Mouse (Mus musculus) neural tube, embryonic 12.5 days (tissue): Measurements from ENCODE around the gene Epc2. TPM values are rescaled to one million over a fixed set of nuclear protein-coding genes. Genes with fewer than 3 reads are reported as not detected.
A peak's percentile ranks its signal among the peaks of the same experiment; 100 is the strongest.

ENCODE experiments used
- ATAC-seq: fragments of 200-750 bp; cut with Nextera tagmentation; 2 replicates; pipeline ENCODE4 v1.8.0; 2017; ENCODE audit warnings: low read depth, mild to moderate bottlenecking, moderate TSS enrichment, moderate library complexity; ENCODE audit not compliant: low FRiP score
- H3K27ac ChIP-seq: fragments of 300-500 bp; sonication (generic); 2 replicates; pipeline ENCODE4 v1.5.1; 2016
- H3K27me3 ChIP-seq: fragments of 300-500 bp; sonication (generic); replicated peaks from 2 replicates; pipeline ENCODE4 v1.6.1; 2016; ENCODE audit warnings: mild to moderate bottlenecking
- H3K36me3 ChIP-seq: fragments of 300-500 bp; sonication (generic); 2 replicates; pipeline ENCODE4 v1.6.1; 2016; ENCODE audit warnings: mild to moderate bottlenecking
- H3K4me1 ChIP-seq: fragments of 300-500 bp; sonication (generic); 2 replicates; pipeline ENCODE4 v1.6.1; 2016
- H3K4me2 ChIP-seq: fragments of 300-500 bp; sonication (generic); replicated peaks from 2 replicates; pipeline ENCODE4 v1.6.1; 2016; ENCODE audit warnings: mild to moderate bottlenecking
- H3K4me3 ChIP-seq: fragments of 300-500 bp; sonication (generic); 2 replicates; pipeline ENCODE4 v1.5.1; 2016
- H3K9ac ChIP-seq: fragments of 300-500 bp; sonication (generic); 2 replicates; pipeline ENCODE4 v1.6.1; 2016; ENCODE audit warnings: mild to moderate bottlenecking
- H3K9me3 ChIP-seq: fragments of 300-500 bp; sonication (generic); 2 replicates; pipeline ENCODE4 v1.6.1; 2016; ENCODE audit warnings: mild to moderate bottlenecking
- WGBS: fragments of 180-500 bp; shearing (Covaris S2); methylation state at CpG from one replicate; pipeline ENCODE4 v1.1.7; 2016; 5-methylcytosine and 5-hydroxymethylcytosine counted together
- polyA plus RNA-seq: library from polyadenylated mRNA; unstranded; fragments of >200 nt; fragmentation: Nextera tagmentation; extraction: Ambion mirVana; gene quantifications from 2 replicates; pipeline ENCODE4 v1.2.1, GENCODE M21; 2016

The Epc2 gene
- polyA plus RNA-seq, 1 experiment from 2014 or later = 12.1 TPM

DNA sequence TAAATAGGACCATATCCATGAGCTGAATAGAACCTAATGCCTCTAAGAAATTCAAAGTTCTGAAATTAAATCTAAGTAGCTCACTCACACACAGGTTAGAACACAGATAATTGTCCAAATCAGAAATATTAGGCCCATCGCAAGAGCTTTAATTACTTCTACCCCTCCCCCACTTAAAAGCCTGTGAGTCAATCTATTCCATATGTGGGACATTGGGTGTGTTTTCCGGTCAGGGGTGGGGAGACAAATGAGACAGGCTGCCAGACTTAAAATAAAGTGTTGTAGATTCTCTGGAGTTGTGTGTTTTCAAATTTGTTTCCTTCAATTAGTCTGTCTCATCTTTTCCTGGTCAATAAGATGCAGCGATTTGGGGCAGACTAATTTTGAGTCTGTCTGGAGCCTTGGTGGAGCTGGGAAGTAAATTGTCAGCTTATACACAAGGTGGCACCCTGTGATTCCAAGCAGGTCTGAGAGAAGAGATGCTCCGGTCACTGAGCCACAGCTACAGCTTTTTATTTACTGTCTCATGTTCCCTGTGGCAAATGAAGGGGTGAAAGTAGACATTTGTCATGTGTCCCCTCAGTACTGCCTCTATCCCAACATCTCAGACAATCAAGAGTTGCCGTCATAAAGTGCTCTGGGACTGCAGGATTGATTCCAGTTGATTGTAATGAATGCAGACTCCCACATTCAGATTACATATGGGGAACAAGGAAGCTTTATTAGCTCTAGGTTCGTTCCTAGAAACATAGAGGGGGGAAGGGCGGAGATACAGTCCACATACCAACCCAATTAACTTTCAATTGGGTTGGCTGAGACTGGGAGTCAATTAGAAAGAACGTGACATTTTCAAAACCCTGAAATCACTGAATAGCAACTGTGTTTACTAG, 3.5 kb upstream of the Epc2 start:
- no peak overlapping the region for H3K9ac ChIP-seq
- no peak overlapping the region for H3K4me2 ChIP-seq

DNA sequence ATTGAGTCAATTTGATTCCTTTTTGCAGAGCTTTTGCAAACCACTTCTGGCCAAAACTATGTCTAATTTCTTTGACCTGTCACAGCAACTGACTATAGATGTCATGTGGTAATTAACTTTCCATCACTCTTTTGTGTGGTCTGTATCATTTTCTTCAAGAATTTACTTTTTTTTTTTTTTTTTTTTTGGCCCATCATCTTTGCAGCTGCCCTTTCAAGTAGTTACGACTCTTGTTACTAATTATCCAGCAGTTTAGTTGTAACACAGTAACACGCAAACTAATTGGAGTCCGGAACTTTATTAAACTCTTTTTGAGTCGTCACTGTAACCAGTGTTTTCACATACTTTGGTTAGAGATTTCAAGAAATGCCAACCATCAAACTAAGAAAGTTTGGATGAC, 819 bp upstream of the Epc2 start:
- H3K4me3 ChIP-seq = peak overlapping the region; percentile 75
- WGBS = 6% methylated on average over 4 of the region's 4 CpGs
- H3K4me2 ChIP-seq = peak overlapping the region; percentile 73
- no peaks in the 10 kb centered on the region for H3K27me3 ChIP-seq
- H3K36me3 ChIP-seq = no peaks in the 10 kb centered on the region
- peaks cover 15% of the 10 kb centered on the region for H3K4me1 ChIP-seq
- peak overlapping the region; percentile 96 for H3K9ac ChIP-seq
- H3K27ac ChIP-seq = no peak overlapping the region
- ATAC-seq = no peak
- H3K9me3 ChIP-seq = no peaks in the 10 kb centered on the region

More for the DNA sequence above, 3.5 kb upstream of the Epc2 start:
- peaks cover 7% of the 10 kb centered on the region for H3K4me1 ChIP-seq
- ATAC-seq = no peak
- H3K36me3 ChIP-seq = no peaks in the 10 kb centered on the region
- WGBS = 49% methylated on average over 8 of the region's 8 CpGs
- no peak overlapping the region for H3K27ac ChIP-seq
- no peaks in the 10 kb centered on the region for H3K9me3 ChIP-seq
- no peak overlapping the region for H3K4me3 ChIP-seq
- H3K27me3 ChIP-seq = no peaks in the 10 kb centered on the region

- Histone ChIP-seq H3K9ac (peak overlapping the region; percentile 96), H3K27me3 (no peaks in the 10 kb centered on the region), H3K27ac (peak overlapping the region; percentile 99), H3K4me1 (peaks cover 15% of the 10 kb centered on the region), H3K4me2 (peak overlapping the region; percentile 74), H3K9me3 (no peaks in the 10 kb centered on the region), H3K36me3 (no peaks in the 10 kb centered on the region), H3K4me3 (peak overlapping the region; percentile 75)
- peak; percentile 86 for ATAC-seq
- WGBS = under 1% methylated on average over 54 of the region's 64 CpGs
Measured at GRCm38 (mm10) chr2:49451637-49452211, 438 bp downstream of the Epc2 start.

- Histone ChIP-seq H3K27ac (peak overlapping the region; percentile 99), H3K27me3 (no peaks in the 10 kb centered on the region), H3K4me2 (peak overlapping the region; percentile 74), H3K9ac (peak overlapping the region; percentile 96), H3K4me3 (peak overlapping the region; percentile 75), H3K4me1 (peaks cover 14% of the 10 kb centered on the region), H3K36me3 (no peaks in the 10 kb centered on the region), H3K9me3 (no peaks in the 10 kb centered on the region)
- WGBS = under 1% methylated on average over 37 of the region's 37 CpGs
- ATAC-seq = peak; percentile 35
Measured at GRCm38 (mm10) chr2:49452451-49453081, 1.3 kb downstream of the Epc2 start.

DNA sequence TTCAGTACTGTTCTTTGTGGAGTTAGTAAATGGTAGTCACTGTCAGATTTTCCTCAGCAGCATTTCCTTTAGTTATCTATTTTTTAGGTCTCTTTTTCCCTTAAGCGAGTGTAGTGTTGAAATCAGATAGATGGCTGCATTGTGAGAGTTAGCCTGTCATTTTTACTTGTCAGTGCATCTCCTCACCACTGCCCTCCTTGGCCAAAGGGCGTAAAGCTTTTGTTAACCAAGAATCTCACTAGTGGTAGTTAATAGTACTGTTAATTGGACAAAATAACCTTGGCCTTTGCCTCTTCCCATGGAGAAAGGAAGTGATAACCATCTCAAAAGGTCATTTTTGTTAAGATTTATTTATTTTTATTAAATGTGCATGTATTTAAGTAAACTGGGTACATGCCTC, 6.5 kb downstream of the Epc2 start:
- peaks cover 7% of the 10 kb centered on the region; the same call in 1 of the 2 replicates for H3K4me1 ChIP-seq
- H3K27me3 ChIP-seq = no peaks in the 10 kb centered on the region
- H3K9me3 ChIP-seq = peaks cover 11% of the 10 kb centered on the region; the same call in 1 of the 2 replicates
- H3K4me2 ChIP-seq = no peak overlapping the region
- ATAC-seq = no peak
- H3K36me3 ChIP-seq = no peaks in the 10 kb centered on the region; the same call in 1 of the 2 replicates
- no peak overlapping the region for H3K27ac ChIP-seq
- H3K4me3 ChIP-seq = no peak overlapping the region
- no peak overlapping the region for H3K9ac ChIP-seq
- WGBS = 89% methylated on average over 2 of the region's 2 CpGs

GRCm38 (mm10) chr2:49465672-49466222, 14.5 kb downstream of the Epc2 start:
- WGBS = 86% methylated on average over 3 of the region's 3 CpGs
- no peak overlapping the region for H3K4me3 ChIP-seq
- no peak for ATAC-seq
- no peak overlapping the region for H3K4me2 ChIP-seq
- H3K9ac ChIP-seq = no peak overlapping the region
- H3K4me1 ChIP-seq = no peaks in the 10 kb centered on the region
- peaks cover 11% of the 10 kb centered on the region; the same call in 1 of the 2 replicates for H3K9me3 ChIP-seq
- H3K36me3 ChIP-seq = no peaks in the 10 kb centered on the region; the same call in 1 of the 2 replicates
- no peaks in the 10 kb centered on the region for H3K27me3 ChIP-seq
- no peak overlapping the region for H3K27ac ChIP-seq

DNA sequence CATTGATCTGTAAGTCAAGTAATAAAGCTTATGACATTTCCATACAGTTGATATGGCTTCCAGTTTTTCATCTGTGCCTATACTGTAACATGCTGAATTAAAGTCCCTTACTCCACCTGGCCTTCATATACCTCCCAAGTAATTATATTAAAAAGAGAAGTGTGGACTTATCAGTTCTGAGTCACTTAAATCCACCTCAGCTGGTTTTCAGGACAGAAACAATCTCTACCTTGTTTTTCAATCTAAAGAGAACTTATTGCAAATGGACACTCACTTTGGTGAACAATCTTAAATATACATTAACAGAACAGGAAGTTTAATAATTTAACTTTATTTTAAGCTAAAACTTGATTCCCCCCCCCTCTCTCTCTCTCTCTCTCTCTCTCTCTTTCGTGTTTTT, 15.8 kb downstream of the Epc2 start:
- no peak for ATAC-seq
- Histone ChIP-seq H3K9ac (no peak overlapping the region), H3K9me3 (no peaks in the 10 kb centered on the region), H3K4me3 (no peak overlapping the region), H3K36me3 (no peaks in the 10 kb centered on the region; the same call in 1 of the 2 replicates), H3K27ac (no peak overlapping the region), H3K27me3 (no peaks in the 10 kb centered on the region), H3K4me2 (no peak overlapping the region), H3K4me1 (no peaks in the 10 kb centered on the region)
- WGBS = 94% methylated on average over 1 of the region's 1 CpGs

DNA sequence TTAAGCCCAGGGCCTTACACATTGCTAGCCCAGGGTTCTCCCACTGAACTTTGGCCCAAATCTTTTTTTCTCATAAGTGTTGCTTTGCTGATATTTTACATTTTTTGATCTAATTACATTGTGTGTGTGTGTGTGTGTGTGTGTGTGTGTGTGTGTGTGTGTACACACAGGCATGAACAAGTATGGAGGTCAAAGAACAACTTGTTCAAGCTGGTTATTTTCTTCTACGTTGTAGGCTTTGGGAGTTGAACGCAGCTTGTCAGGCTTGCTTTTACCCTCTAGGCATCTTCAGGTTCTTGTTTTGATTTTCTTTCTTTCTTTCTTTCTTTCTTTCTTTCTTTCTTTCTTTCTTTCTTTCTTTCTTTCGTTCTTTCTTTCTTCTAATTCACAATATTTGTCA, 19.9 kb downstream of the Epc2 start:
- no peak overlapping the region for H3K4me3 ChIP-seq
- H3K36me3 ChIP-seq = peaks cover 2% of the 10 kb centered on the region; the same call in 1 of the 2 replicates
- no peaks in the 10 kb centered on the region for H3K27me3 ChIP-seq
- no peak overlapping the region for H3K27ac ChIP-seq
- no peaks in the 10 kb centered on the region for H3K4me1 ChIP-seq
- no peak for ATAC-seq
- no peak overlapping the region for H3K9ac ChIP-seq
- no peak overlapping the region for H3K4me2 ChIP-seq
- 86% methylated on average over 3 of the region's 3 CpGs for WGBS
- no peaks in the 10 kb centered on the region for H3K9me3 ChIP-seq

- Histone ChIP-seq H3K4me1 (no peaks in the 10 kb centered on the region), H3K4me2 (no peak overlapping the region), H3K4me3 (no peak overlapping the region), H3K36me3 (peaks cover 2% of the 10 kb centered on the region; the same call in 1 of the 2 replicates), H3K27me3 (no peaks in the 10 kb centered on the region), H3K27ac (no peak overlapping the region), H3K9ac (no peak overlapping the region), H3K9me3 (no peaks in the 10 kb centered on the region)
- WGBS = 84% methylated on average over 5 of the region's 5 CpGs
- ATAC-seq = no peak
Measured at GRCm38 (mm10) chr2:49471641-49472355, 20.5 kb downstream of the Epc2 start.

GRCm38 (mm10) chr2:49472443-49472842, 21.2 kb downstream of the Epc2 start:
- Histone ChIP-seq H3K27me3 (no peaks in the 10 kb centered on the region), H3K4me2 (no peak overlapping the region), H3K36me3 (peaks cover 2% of the 10 kb centered on the region; the same call in 1 of the 2 replicates), H3K4me1 (no peaks in the 10 kb centered on the region), H3K9me3 (no peaks in the 10 kb centered on the region), H3K4me3 (no peak overlapping the region), H3K9ac (no peak overlapping the region), H3K27ac (no peak overlapping the region)
- no peak for ATAC-seq
- 94% methylated on average over 6 of the region's 6 CpGs for WGBS

DNA sequence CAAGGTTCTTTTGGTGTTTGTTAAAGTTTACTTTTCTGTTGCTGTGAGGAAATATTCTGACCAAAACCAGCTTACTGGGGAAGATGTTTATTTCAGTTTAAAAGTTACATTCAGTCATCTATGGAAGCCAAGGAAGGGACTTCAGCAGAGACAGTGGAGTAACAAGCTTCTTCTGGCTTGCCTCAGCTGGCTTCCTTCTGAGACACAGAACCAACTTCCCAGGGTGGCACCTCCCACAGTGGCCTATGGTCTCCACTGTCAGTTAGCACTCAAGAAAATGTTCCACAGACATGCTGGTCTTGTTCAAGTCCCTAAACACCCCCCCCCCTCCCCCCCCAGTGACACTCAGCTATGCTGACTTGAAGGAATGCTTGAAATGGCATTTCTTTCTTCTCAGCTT, 30.9 kb downstream of the Epc2 start:
- Histone ChIP-seq H3K4me3 (no peak overlapping the region), H3K4me1 (no peaks in the 10 kb centered on the region), H3K36me3 (no peaks in the 10 kb centered on the region), H3K4me2 (no peak overlapping the region), H3K9ac (no peak overlapping the region), H3K9me3 (no peaks in the 10 kb centered on the region), H3K27ac (no peak overlapping the region), H3K27me3 (no peaks in the 10 kb centered on the region)
- ATAC-seq = no peak
